Mouse (Mus musculus): Measurements from ENCODE around the gene Decr2.
A peak's percentile ranks its signal among the peaks of the same experiment; 100 is the strongest.
"Not testable (repeated sequence)": the region's sequence is repeated elsewhere in the genome, so short reads cannot be mapped to it uniquely, and the experiment has no call there.

Decr2 gene

GRCm38 (mm10) chr17:26064916-26065315 is 25.2 kb downstream of the Decr2 start:
- DNase-seq (ENCODE audit: low spot score in 2 of 2): no peak

GRCm38 (mm10) chr17:26057787-26058567 is 32.2 kb downstream of the Decr2 start:
- no peak for DNase-seq (ENCODE audit: low spot score in 2 of 2)

GRCm38 (mm10) chr17:26057278-26057677 is 32.9 kb downstream of the Decr2 start:
- peak; percentile 55 to 67 for DNase-seq (ENCODE audit: low spot score in 2 of 2)

- DNase-seq (ENCODE audit: low spot score in 2 of 2): no peak
These were observed 35.0 kb downstream of the Decr2 start for GRCm38 (mm10) chr17:26055164-26055563.

GRCm38 (mm10) chr17:26054133-26054845 is 35.8 kb downstream of the Decr2 start:
- DNase-seq (ENCODE audit: low spot score in 2 of 2): no peak

- DNase-seq (ENCODE audit: low spot score in 2 of 2): no peak
These were observed 37.4 kb downstream of the Decr2 start for GRCm38 (mm10) chr17:26052706-26053105.

DNA sequence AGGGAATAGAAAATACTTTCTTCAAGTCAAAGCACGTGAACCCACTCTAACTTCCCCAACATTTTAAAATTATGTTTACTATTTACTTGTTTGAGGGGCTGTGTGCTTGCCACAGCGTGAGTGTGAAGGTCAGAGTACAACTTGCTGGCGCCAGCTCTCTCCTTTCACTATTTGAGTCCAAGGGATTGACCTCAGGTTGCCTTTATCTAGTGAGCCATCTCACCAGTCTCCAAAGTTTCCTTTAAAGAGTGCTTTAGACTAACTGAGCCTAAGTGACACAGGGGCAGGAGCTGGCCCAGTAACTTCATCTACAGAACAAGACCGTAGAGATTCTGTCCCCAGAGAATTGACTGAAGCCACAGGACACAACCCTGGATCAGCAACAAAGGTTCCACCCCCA is 38.1 kb downstream of the Decr2 start:
- DNase-seq (ENCODE audit: low spot score in 2 of 2): no peak

DNA sequence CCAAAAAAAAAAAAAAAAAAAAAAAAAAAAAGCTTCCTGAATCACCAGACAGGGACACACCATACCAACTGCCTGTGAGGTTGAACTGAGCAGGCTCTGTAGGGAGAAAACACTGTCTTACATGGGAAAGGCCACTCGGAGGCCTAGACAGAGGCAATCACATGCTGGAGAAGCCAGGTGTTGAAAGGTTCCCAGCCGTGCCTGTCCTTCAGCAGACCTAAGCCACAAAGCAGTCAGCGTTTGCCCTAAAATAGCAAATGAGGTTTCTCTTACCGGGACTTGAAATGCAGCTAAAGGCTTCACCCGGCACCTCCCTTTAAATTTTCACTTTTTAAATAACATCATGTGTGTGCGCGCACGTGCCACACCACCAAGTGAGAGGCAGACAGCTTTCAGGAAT is 42.0 kb downstream of the Decr2 start:
- DNase-seq (ENCODE audit: low spot score in 2 of 2): no peak

DNA sequence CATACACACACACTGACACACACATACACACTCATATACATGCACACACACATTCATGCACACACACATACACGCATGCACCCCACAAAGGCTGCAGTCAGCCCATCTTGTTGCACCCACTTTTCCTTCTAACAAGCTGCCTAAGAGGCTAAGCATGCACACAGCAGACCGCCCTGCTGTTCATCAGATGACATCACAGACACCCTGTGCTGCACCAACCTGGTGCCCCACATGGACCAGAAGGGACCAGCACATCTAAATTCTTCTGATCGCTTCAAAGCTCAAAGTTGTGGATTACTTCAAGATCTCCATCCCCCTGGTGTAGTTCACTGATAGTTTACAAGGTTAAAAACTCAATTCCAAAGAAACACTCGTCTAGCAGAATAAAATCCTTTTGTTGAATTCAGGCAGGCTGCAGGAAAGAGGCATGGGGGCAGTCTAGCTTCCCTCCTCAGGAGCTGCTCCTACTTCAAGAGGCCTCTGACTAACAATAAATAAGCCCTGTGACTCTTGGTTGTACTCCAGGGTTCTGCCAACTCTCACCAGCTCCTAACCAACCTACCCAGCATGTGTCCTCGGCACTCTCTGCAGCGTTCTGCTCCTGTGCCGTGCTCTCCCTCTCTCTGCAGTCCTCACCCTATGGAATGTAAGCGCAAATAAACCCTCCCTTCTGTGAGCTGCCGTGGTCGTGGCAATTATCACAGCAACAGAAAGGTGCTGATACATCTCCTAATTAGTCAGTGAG is 43.7 kb downstream of the Decr2 start:
- DNase-seq (ENCODE audit: low spot score in 2 of 2): no peak

- no peak for DNase-seq (ENCODE audit: low spot score in 2 of 2)
These were observed 44.9 kb downstream of the Decr2 start for GRCm38 (mm10) chr17:26045285-26045684.

DNA sequence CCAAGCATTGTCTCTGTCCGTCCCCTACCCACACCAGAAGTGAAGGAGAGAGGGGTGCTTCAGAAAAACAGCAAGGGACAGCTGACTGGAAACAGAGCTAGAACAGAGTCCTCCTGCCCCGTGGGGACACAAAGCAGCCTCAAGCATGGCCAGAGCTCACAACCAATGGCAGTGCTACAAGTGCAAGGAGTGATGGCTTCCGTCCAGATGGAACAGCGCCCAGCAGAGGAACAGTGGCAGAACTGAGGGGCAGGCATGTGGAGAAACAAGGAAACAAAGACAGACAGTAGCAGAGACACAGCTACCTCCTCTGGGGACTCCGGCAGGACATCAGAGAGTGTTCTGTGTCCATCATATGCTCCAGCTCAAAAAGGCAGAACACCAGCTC is 46.9 kb downstream of the Decr2 start:
- peak; percentile 91 to 92 for DNase-seq (ENCODE audit: low spot score in 2 of 2)

- DNase-seq (ENCODE audit: low spot score in 2 of 2): peak; percentile 51 to 67
These were observed 47.4 kb downstream of the Decr2 start for GRCm38 (mm10) chr17:26042599-26043248.

DNA sequence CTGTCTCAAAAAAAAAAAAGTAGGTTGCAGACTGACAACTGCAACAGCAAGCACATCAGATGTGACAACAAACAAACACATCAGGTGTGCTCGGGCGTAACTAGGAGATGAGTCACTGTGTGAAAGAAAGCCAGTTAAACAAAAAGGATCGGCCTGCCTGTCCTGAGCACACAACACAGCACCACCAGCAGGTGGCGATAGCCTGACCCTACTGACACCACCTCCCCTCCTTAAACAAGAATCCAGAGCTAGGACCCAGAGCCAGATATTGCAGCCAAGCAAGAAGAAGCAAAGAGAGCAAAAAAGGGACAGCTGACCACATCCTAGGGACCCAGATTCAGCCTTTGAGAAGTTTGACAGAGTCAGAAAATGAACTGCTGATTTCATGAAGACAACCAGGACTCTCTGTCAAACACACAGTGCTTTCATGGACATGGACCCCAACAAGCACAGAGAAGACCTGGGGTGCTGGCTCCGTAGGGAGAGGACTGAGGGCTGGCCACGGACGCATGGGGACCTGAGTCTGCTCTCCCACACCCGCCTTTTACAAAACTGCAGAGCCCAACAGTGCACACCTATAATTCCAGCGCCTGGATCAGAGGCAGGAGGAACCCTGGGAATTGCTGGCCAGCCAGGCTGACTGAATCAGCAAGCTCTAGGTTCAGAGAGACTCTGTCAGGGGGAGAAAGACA is 48.9 kb downstream of the Decr2 start:
- DNase-seq (ENCODE audit: low spot score in 2 of 2): peak; percentile 55 to 62

- not testable (repeated sequence) for DNase-seq (ENCODE audit: low spot score in 2 of 2)
These were observed 49.4 kb downstream of the Decr2 start for GRCm38 (mm10) chr17:26040711-26041110.

GRCm38 (mm10) chr17:26032037-26032436 is 58.1 kb downstream of the Decr2 start:
- DNase-seq (ENCODE audit: low spot score in 2 of 2): no peak

- DNase-seq (ENCODE audit: low spot score in 2 of 2): peak in 1 of 2 experiments; percentile 68
These were observed 58.6 kb downstream of the Decr2 start for GRCm38 (mm10) chr17:26031583-26031982.

All from right cerebral cortex, postnatal 10 days (tissue).